Comparison of ENCODE assay signal across 25 mouse cellular contexts in genomic region chr7:54977372-54977771, GRCm38 (mm10).
"Had no signal": no experiment of that assay in that cellular context is flagged by ENCODE, and none has a peak within 500 bp of the region (broad histone marks: within the 10 kb centered on the region; RNA-seq: fewer than 3 reads in every experiment).

No protein-coding gene starts in this region.

- DNase-seq: gastrocnemius, postnatal 14 days; gastrocnemius, postnatal 36 days; heart, adult 11 months; heart, adult 2 months; heart, postnatal 14 days; heart, postnatal 36 days; kidney, adult 11 months; kidney, adult 2 months; kidney, adult 9 months; kidney, postnatal 14 days; kidney, postnatal 36 days; layer of hippocampus, adult 9-11 months; layer of hippocampus, postnatal 36 days; left cerebral cortex, postnatal 4 days had no signal

- H3K9me3 ChIP-seq: heart, embryonic 13.5 days; heart, embryonic 15.5 days; hindbrain, embryonic 13.5 days; hindbrain, embryonic 15.5 days; limb, embryonic 13.5 days; limb, embryonic 15.5 days had no signal

- H3K27ac ChIP-seq: heart, adult 2 months; heart, embryonic 13.5 days; heart, embryonic 15.5 days; hindbrain, embryonic 13.5 days; hindbrain, embryonic 15.5 days; hindbrain, postnatal 0 days; kidney, embryonic 15.5 days; kidney, postnatal 0 days; limb, embryonic 13.5 days; limb, embryonic 15.5 days had no signal

- H3K9ac ChIP-seq: heart, embryonic 13.5 days; heart, embryonic 15.5 days; hindbrain, embryonic 13.5 days; hindbrain, embryonic 15.5 days; kidney, embryonic 15.5 days; limb, embryonic 13.5 days; limb, embryonic 15.5 days had no signal

- H3K4me3 ChIP-seq: heart, adult 2 months; heart, embryonic 13.5 days; heart, embryonic 15.5 days; hindbrain, embryonic 13.5 days; hindbrain, embryonic 15.5 days; kidney, embryonic 15.5 days; limb, embryonic 13.5 days; limb, embryonic 15.5 days had no signal

- H3K36me3 ChIP-seq: heart, embryonic 13.5 days; heart, embryonic 15.5 days; hindbrain, embryonic 13.5 days; hindbrain, embryonic 15.5 days; kidney, embryonic 15.5 days; limb, embryonic 13.5 days; limb, embryonic 15.5 days had no signal

- H3K4me1 ChIP-seq: heart, embryonic 15.5 days; hindbrain, embryonic 13.5 days; hindbrain, embryonic 15.5 days; kidney, embryonic 15.5 days; limb, embryonic 13.5 days; limb, embryonic 15.5 days had no signal

- ATAC-seq: hindbrain, postnatal 0 days; intestine, embryonic 16.5 days had no signal

- H3K27me3 ChIP-seq: heart, embryonic 13.5 days; heart, embryonic 15.5 days; hindbrain, embryonic 13.5 days; hindbrain, embryonic 15.5 days; kidney, embryonic 15.5 days; limb, embryonic 13.5 days; limb, embryonic 15.5 days had no signal

- H3K4me2 ChIP-seq: heart, embryonic 11.5 days; heart, embryonic 13.5 days; heart, embryonic 15.5 days; hindbrain, embryonic 13.5 days; hindbrain, embryonic 15.5 days; kidney, embryonic 15.5 days; limb, embryonic 13.5 days; limb, embryonic 15.5 days had no signal
